Mouse (Mus musculus) heart, adult 2 months (tissue): Measurements from ENCODE around the gene Pex5l. TPM values are rescaled to one million over a fixed set of nuclear protein-coding genes. Genes with fewer than 3 reads are reported as not detected.

Experiments used
- DNase-seq, 2 experiments: peaks; one replicate each; pipeline ENCODE4 v3.0.0; 2021
- H3K27ac ChIP-seq: fragments of 200-600 bp; 2 replicates; pipeline ENCODE4 v1.8.1; 2022
- H3K27me3 ChIP-seq: fragments of 200-500 bp; 2 replicates; pipeline ENCODE4 v1.6.1; 2012; ENCODE audit warnings: mild to moderate bottlenecking, low read length, inconsistent platforms, mixed read lengths; ENCODE audit not compliant: control insufficient read depth, insufficient read depth
- H3K36me3 ChIP-seq: fragments of 200-500 bp; 2 replicates; pipeline ENCODE4 v1.6.1; 2012; ENCODE audit warnings: low read length, inconsistent platforms; ENCODE audit not compliant: control insufficient read depth, insufficient read depth
- H3K4me1 ChIP-seq: fragments of 200-500 bp; 2 replicates; pipeline ENCODE4 v1.6.1; 2011; ENCODE audit warnings: low read length; ENCODE audit not compliant: control insufficient read depth, insufficient read depth
- H3K4me3 ChIP-seq: fragments of 200-600 bp; 2 replicates; pipeline ENCODE4 v1.8.1; 2022
- H3K79me2 ChIP-seq: fragments of 200-500 bp; replicated peaks from 2 replicates; pipeline ENCODE4 v1.6.1; 2012; ENCODE audit warnings: mild to moderate bottlenecking, inconsistent platforms, low read length, moderate library complexity, mixed read lengths; ENCODE audit not compliant: control insufficient read depth, insufficient read depth
- H3K9ac ChIP-seq: fragments of 200-500 bp; 2 replicates; pipeline ENCODE4 v1.6.1; 2012; ENCODE audit warnings: low read depth, mild to moderate bottlenecking, control low read depth, inconsistent platforms, low read length, mixed read lengths
- CTCF ChIP-seq: fragments of 200-600 bp; IDR thresholded peaks from 2 replicates; pipeline ENCODE4 v1.8.1; 2022; ENCODE audit warnings: antibody characterized with exemption, mild to moderate bottlenecking, moderate library complexity
- EP300 ChIP-seq: fragments of 200-500 bp; IDR thresholded peaks from 2 replicates; pipeline ENCODE4 v1.6.1; 2011; ENCODE audit warnings: low read depth, low read length, control low read depth; ENCODE audit not compliant: insufficient read depth
- POLR2A ChIP-seq: fragments of 200-500 bp; IDR thresholded peaks from 2 replicates; pipeline ENCODE4 v1.6.1; 2011; ENCODE audit warnings: mild to moderate bottlenecking, low read depth, low read length, control low read depth; ENCODE audit not compliant: insufficient read depth
- WGBS: fragments of 180-500 bp; shearing (Covaris S2); methylation state at CpG from one replicate; pipeline ENCODE4 v1.1.7; 2018; 5-methylcytosine and 5-hydroxymethylcytosine counted together
- intact Hi-C: fragments of 180-260 bp; cut with DNase I; formaldehyde crosslinking; loops from one replicate; pipeline ENCODE4 v1.15.1; 2025
- polyA plus RNA-seq: library from polyadenylated mRNA; depleted of rRNA; stranded (reverse); fragments of >200 nt; gene quantifications from 2 replicates; pipeline ENCODE4 v1.2.3, GENCODE M21; 2012
- total RNA-seq, 2 experiments: library from RNA; stranded (reverse); gene quantifications; 2 replicates each; pipeline ENCODE4 v1.2.3; 2021

Gene Pex5l
- total and polyA plus RNA-seq, 3 experiments: 0.45 to 0.51 (median 0.47) TPM

GRCm38 (mm10) chr3:33061016-33061415 is 82.0 kb downstream of the Pex5l start:
- Histone ChIP-seq H3K27me3 (no peaks in the 10 kb centered on the region), H3K36me3 (no peaks in the 10 kb centered on the region), H3K9ac (no peak overlapping the region), H3K27ac (no peak overlapping the region), H3K4me3 (no peak overlapping the region), H3K4me1 (no peaks in the 10 kb centered on the region), H3K79me2 (no peaks in the 10 kb centered on the region)
- no peak for DNase-seq
- intact Hi-C loops: no loop called here
- TF ChIP-seq CTCF (no peak), EP300 (no peak), POLR2A (no peak)
- 72% methylated on average over 4 of the region's 4 CpGs for WGBS

DNA sequence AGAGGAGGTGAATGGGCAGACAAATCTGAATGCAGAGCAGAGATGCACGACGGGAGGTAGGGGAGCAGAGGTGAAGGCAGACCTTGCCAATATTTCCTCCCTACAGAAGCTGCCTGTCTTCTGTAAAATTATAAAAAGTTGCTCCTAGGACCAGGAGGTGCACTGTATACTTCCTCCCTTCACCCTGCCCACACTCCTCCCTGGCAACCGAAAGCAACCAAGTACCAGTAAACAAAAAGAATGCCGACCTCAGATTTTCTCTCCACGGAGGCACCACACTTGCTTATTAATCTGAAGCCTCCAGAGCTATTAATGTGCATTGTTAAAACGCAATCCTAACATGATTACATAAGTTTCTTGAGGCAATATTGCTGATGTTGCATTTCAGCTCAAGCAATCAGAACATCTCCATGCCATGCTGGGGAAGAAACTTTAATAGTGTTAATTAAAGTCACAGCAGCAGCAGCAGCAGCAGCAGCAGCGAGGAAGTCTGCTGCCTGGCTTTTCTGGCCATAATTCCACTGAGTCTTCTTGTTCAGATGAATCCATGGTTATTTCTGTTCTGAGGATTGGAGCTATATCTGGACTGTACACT is 82.6 kb downstream of the Pex5l start:
- Histone ChIP-seq H3K27ac (no peak overlapping the region), H3K79me2 (no peaks in the 10 kb centered on the region), H3K36me3 (no peaks in the 10 kb centered on the region), H3K4me1 (no peaks in the 10 kb centered on the region), H3K27me3 (no peaks in the 10 kb centered on the region), H3K9ac (no peak overlapping the region), H3K4me3 (no peak overlapping the region)
- TF ChIP-seq CTCF (no peak), EP300 (no peak), POLR2A (no peak)
- no peak for DNase-seq
- intact Hi-C loops: no loop called here
- 50% methylated on average over 7 of the region's 7 CpGs for WGBS

DNA sequence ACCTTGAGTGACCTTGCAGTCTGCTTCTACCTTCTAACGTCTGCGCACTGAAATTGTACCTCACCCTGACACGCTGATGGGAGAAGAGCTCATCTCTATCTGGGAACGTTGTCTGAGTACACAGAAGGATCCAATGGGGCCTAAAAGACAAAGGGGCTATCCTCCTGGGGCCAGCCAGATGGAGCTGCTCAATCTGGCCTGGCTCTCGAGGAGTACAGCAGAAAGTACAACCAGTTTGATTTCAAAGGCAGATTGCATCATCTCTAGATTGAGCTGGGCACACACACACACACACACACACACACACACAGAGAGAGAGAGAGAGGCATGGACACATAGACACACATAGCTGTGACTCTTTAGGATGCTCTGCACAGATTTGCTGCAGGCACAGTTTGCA is 94.7 kb downstream of the Pex5l start:
- Histone ChIP-seq H3K79me2 (no peaks in the 10 kb centered on the region), H3K36me3 (no peaks in the 10 kb centered on the region), H3K27me3 (no peaks in the 10 kb centered on the region), H3K4me3 (no peak overlapping the region), H3K4me1 (no peaks in the 10 kb centered on the region), H3K9ac (no peak overlapping the region), H3K27ac (no peak overlapping the region)
- WGBS: 67% methylated on average over 5 of the region's 5 CpGs
- TF ChIP-seq POLR2A (no peak), EP300 (no peak), CTCF (no peak)
- DNase-seq: no peak
- intact Hi-C loops: no loop called here

DNA sequence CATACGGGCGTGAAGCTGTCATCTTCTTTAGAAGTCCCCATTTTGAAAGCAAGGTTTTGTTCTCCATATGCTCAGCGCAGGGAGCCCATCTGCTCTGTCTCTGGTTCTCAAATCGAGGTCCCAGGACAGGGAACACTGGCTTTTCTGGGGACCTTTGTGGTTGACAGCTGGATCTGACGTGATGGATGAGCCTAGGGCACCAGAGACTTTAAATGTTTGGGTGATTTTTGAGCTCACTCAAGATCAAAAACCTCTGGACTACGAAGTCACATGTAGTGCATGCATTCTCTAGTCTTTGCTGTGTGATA is 98.3 kb downstream of the Pex5l start:
- no peak for DNase-seq
- TF ChIP-seq EP300 (no peak), POLR2A (no peak), CTCF (no peak)
- Histone ChIP-seq H3K27ac (no peak overlapping the region), H3K4me1 (no peaks in the 10 kb centered on the region), H3K36me3 (no peaks in the 10 kb centered on the region), H3K4me3 (no peak overlapping the region), H3K9ac (no peak overlapping the region), H3K27me3 (no peaks in the 10 kb centered on the region), H3K79me2 (no peaks in the 10 kb centered on the region)
- intact Hi-C loops: loop anchor here (5.0 kb wide), 1 partner anchor 748 kb away; no protein-coding TSS in a partner anchor
- WGBS: 78% methylated on average over 6 of the region's 6 CpGs

GRCm38 (mm10) chr3:33043896-33044798 is 98.9 kb downstream of the Pex5l start:
- TF ChIP-seq EP300: no peak
- TF ChIP-seq CTCF: peak; percentile 51
- WGBS: 67% methylated on average over 10 of the region's 10 CpGs
- no peaks in the 10 kb centered on the region for H3K27me3 ChIP-seq
- no peak overlapping the region for H3K4me3 ChIP-seq
- no peak for DNase-seq
- H3K27ac ChIP-seq: no peak overlapping the region
- no peak overlapping the region for H3K9ac ChIP-seq
- no peaks in the 10 kb centered on the region for H3K79me2 ChIP-seq
- H3K4me1 ChIP-seq: no peaks in the 10 kb centered on the region
- intact Hi-C loops: loop anchor here (5.0 kb wide), 1 partner anchor 748 kb away; no protein-coding TSS in a partner anchor
- no peaks in the 10 kb centered on the region for H3K36me3 ChIP-seq

- intact Hi-C loops: no loop called here
- Histone ChIP-seq H3K36me3 (no peaks in the 10 kb centered on the region), H3K9ac (no peak overlapping the region), H3K27me3 (no peaks in the 10 kb centered on the region), H3K79me2 (no peaks in the 10 kb centered on the region), H3K27ac (no peak overlapping the region), H3K4me1 (no peaks in the 10 kb centered on the region), H3K4me3 (no peak overlapping the region)
- TF ChIP-seq POLR2A: no peak
- TF ChIP-seq CTCF: no peak
- TF ChIP-seq EP300: no peak
- WGBS: 42% methylated on average over 5 of the region's 5 CpGs
- no peak for DNase-seq
These were observed 118.5 kb downstream of the Pex5l start for GRCm38 (mm10) chr3:33024566-33024965.
